ENCODE assay signal across 24 mouse cellular contexts in genomic region chrX:109686502-109687130, GRCm38 (mm10).
DNase-seq lines count a peak whose midpoint lies in the region; ATAC-seq and TF ChIP-seq lines count a peak whose summit lies in the region.
"Had no signal": no experiment of that assay in that cellular context is flagged by ENCODE, and none has a peak within 500 bp of the region (broad histone marks: within the 10 kb centered on the region; RNA-seq: fewer than 3 reads in every experiment).

No protein-coding gene starts in this region.

- no peak overlapping the region for H3K4me3 ChIP-seq in liver, adult 2 months (ENCODE audit: insufficient read depth, low read depth, low read length)
- no peak overlapping the region for H3K4me3 ChIP-seq in liver, embryonic 12.5 days
- no peak overlapping the region for H3K4me3 ChIP-seq in lung, embryonic 15.5 days
- H3K4me3 ChIP-seq in lung, postnatal 0 days (ENCODE audit: low read depth, low read length) = no peak overlapping the region
- H3K4me3 ChIP-seq: embryonic facial prominence, embryonic 10.5 days; embryonic facial prominence, embryonic 12.5 days; forebrain, embryonic 13.5 days; forebrain, embryonic 15.5 days had no signal

- no peaks in the 10 kb centered on the region for H3K79me2 ChIP-seq in liver, adult 2 months (ENCODE audit: control insufficient read depth, insufficient read depth, low read length)

- H3K4me2 ChIP-seq in liver, embryonic 12.5 days = no peak overlapping the region
- H3K4me2 ChIP-seq in lung, embryonic 15.5 days = no peak overlapping the region
- no peak overlapping the region for H3K4me2 ChIP-seq in lung, postnatal 0 days (replicated peaks; ENCODE audit: low read depth, low read length)
- H3K4me2 ChIP-seq: embryonic facial prominence, embryonic 12.5 days; forebrain, embryonic 13.5 days; forebrain, embryonic 15.5 days had no signal

- ATAC-seq in liver, embryonic 12.5 days = no peak
- ATAC-seq in lung, embryonic 15.5 days (ENCODE audit: borderline replicate concordance, extremely low read depth, low FRiP score, low TSS enrichment) = peak; percentile 83; the same call in 1 of the 2 replicates
- no peak for ATAC-seq in lung, postnatal 0 days
- ATAC-seq: activated CD4-positive, CD25-positive, alpha-beta regulatory T cell, adult 4 months; CD4-positive, CD25-positive, alpha-beta regulatory T cell, adult 4 months; forebrain, embryonic 13.5 days; forebrain, embryonic 15.5 days; Patski had no signal

- peaks cover 5% of the 10 kb centered on the region; the same call in 1 of the 2 replicates for H3K4me1 ChIP-seq in liver, adult 2 months (ENCODE audit: control insufficient read depth, insufficient read depth, low read length)
- no peaks in the 10 kb centered on the region for H3K4me1 ChIP-seq in liver, embryonic 12.5 days
- H3K4me1 ChIP-seq in lung, embryonic 15.5 days = no peaks in the 10 kb centered on the region
- no peaks in the 10 kb centered on the region for H3K4me1 ChIP-seq in lung, postnatal 0 days (ENCODE audit: insufficient read depth, low read depth, low read length)
- H3K4me1 ChIP-seq: embryonic facial prominence, embryonic 10.5 days; embryonic facial prominence, embryonic 12.5 days; forebrain, embryonic 13.5 days; forebrain, embryonic 15.5 days had no signal

- no peak for TF ChIP-seq CTCF in liver, adult 2 months (IDR thresholded peaks at IDR 0.05; ENCODE audit: low read depth, low read length)
- TF ChIP-seq CTCF in lung, postnatal 0 days (IDR thresholded peaks at IDR 0.05) = no peak

- H3K27me3 ChIP-seq in liver, adult 2 months (ENCODE audit: control insufficient read depth, insufficient read depth, low read length) = no peaks in the 10 kb centered on the region
- H3K27me3 ChIP-seq in liver, embryonic 12.5 days (replicated peaks) = no peaks in the 10 kb centered on the region
- H3K27me3 ChIP-seq in lung, embryonic 15.5 days = no peaks in the 10 kb centered on the region
- no peaks in the 10 kb centered on the region for H3K27me3 ChIP-seq in lung, postnatal 0 days (replicated peaks; ENCODE audit: insufficient read depth, low read length)
- H3K27me3 ChIP-seq: CH12.LX; embryonic facial prominence, embryonic 12.5 days; forebrain, embryonic 13.5 days; forebrain, embryonic 15.5 days had no signal

- no peak for TF ChIP-seq EP300 in lung, postnatal 0 days (IDR thresholded peaks at IDR 0.05)

- no peak overlapping the region for H3K27ac ChIP-seq in liver, adult 2 months (replicated peaks; ENCODE audit: insufficient read depth, low read depth, low read length)
- no peak overlapping the region for H3K27ac ChIP-seq in liver, embryonic 12.5 days
- H3K27ac ChIP-seq in lung, embryonic 15.5 days = no peak overlapping the region
- H3K27ac ChIP-seq in lung, postnatal 0 days (ENCODE audit: low read length) = no peak overlapping the region
- H3K27ac ChIP-seq: embryonic facial prominence, embryonic 10.5 days; embryonic facial prominence, embryonic 12.5 days; forebrain, embryonic 13.5 days; forebrain, embryonic 15.5 days had no signal

- TF ChIP-seq POLR2A in liver, adult 2 months (IDR thresholded peaks at IDR 0.05; ENCODE audit: extremely low read depth, insufficient read depth, low read length) = no peak

- H3K9ac ChIP-seq in liver, adult 2 months (ENCODE audit: low read depth, low read length) = no peak overlapping the region
- no peak overlapping the region for H3K9ac ChIP-seq in liver, embryonic 12.5 days
- no peak overlapping the region for H3K9ac ChIP-seq in lung, embryonic 15.5 days
- no peak overlapping the region for H3K9ac ChIP-seq in lung, postnatal 0 days (replicated peaks; ENCODE audit: low read depth)
- H3K9ac ChIP-seq: embryonic facial prominence, embryonic 12.5 days; forebrain, embryonic 13.5 days; forebrain, embryonic 15.5 days had no signal

- WGBS in liver, adult 2 months = 94% methylated on average over 4 of the region's 4 CpGs
- 68% methylated on average over 4 of the region's 4 CpGs for WGBS in liver, embryonic 12.5 days (ENCODE audit: insufficient replicate concordance)
- WGBS in lung, embryonic 15.5 days = 54% methylated on average over 4 of the region's 4 CpGs
- WGBS in lung, postnatal 0 days = 65% methylated on average over 4 of the region's 4 CpGs

- peak; percentile 2 for DNase-seq in liver, adult 2 months (ENCODE audit: extremely low read depth, low read depth, low spot score)
- no peak for DNase-seq in lung, postnatal 4 days
- DNase-seq in lung, postnatal 0 days (ENCODE audit: low spot score) = peak; percentile 6
- no peak for DNase-seq in lung, postnatal 10 days
- DNase-seq: adrenal gland, adult 8-10 months; adrenal gland, postnatal 14 days; adrenal gland, postnatal 36 days; B cell, adult 2 months; cerebellum, adult 11-12 months; cerebellum, adult 2 months; cerebellum, adult 9-10 months; cerebellum, postnatal 10 days; cerebellum, postnatal 25 days had no signal

- H3K36me3 ChIP-seq in liver, adult 2 months (ENCODE audit: control insufficient read depth, insufficient read depth, low read length) = no peaks in the 10 kb centered on the region
- no peaks in the 10 kb centered on the region for H3K36me3 ChIP-seq in liver, embryonic 12.5 days
- H3K36me3 ChIP-seq in lung, embryonic 15.5 days = no peaks in the 10 kb centered on the region
- H3K36me3 ChIP-seq in lung, postnatal 0 days (ENCODE audit: insufficient read depth, low read length) = no peaks in the 10 kb centered on the region
- H3K36me3 ChIP-seq: embryonic facial prominence, embryonic 10.5 days; embryonic facial prominence, embryonic 12.5 days; forebrain, embryonic 15.5 days; G1E had no signal

- H3K9me3 ChIP-seq in liver, embryonic 12.5 days (replicated peaks) = no peaks in the 10 kb centered on the region
- no peaks in the 10 kb centered on the region for H3K9me3 ChIP-seq in lung, embryonic 15.5 days
- no peaks in the 10 kb centered on the region for H3K9me3 ChIP-seq in lung, postnatal 0 days (ENCODE audit: low read length)
- H3K9me3 ChIP-seq: embryonic facial prominence, embryonic 10.5 days; embryonic facial prominence, embryonic 12.5 days; forebrain, embryonic 13.5 days; forebrain, embryonic 15.5 days; G1E had no signal

Comparison
In these comparisons a context has a peak if more than half of its experiments do, and no peak if none do; other contexts are left out.
1. DNase-seq: peak in liver, adult 2 months (single experiment) and lung, postnatal 0 days (single experiment); none in lung, postnatal 4 days (0 of 2) and lung, postnatal 10 days (single experiment).